Mouse (Mus musculus) forebrain, embryonic 14.5 days (tissue): ENCODE results near the gene Aph1a. TPM values are rescaled to one million over a fixed set of nuclear protein-coding genes. Genes with fewer than 3 reads are reported as not detected.

Experiments
- ATAC-seq: fragments of 200-750 bp; cut with Nextera tagmentation; 2 replicates; pipeline ENCODE4 v1.8.0; 2017; ENCODE audit warnings: mild to moderate bottlenecking, moderate library complexity
- DNase-seq: peaks from one replicate; pipeline ENCODE4 v3.0.0-alpha.2; 2015; ENCODE audit warnings: low spot score
- H3K27ac ChIP-seq: fragments of 300-500 bp; sonication (generic); 2 replicates; pipeline ENCODE4 v1.5.1; 2014; ENCODE audit warnings: low read depth, mild to moderate bottlenecking, control low read depth, low read length, moderate library complexity
- H3K27me3 ChIP-seq: fragments of 300-500 bp; sonication (generic); replicated peaks from 2 replicates; pipeline ENCODE4 v1.6.1; 2014; ENCODE audit warnings: low read length, control low read depth, mixed read lengths; ENCODE audit not compliant: control insufficient read depth, insufficient read depth
- H3K36me3 ChIP-seq: fragments of 300-500 bp; sonication (generic); 2 replicates; pipeline ENCODE4 v1.6.1; 2014; ENCODE audit warnings: low read length, control low read depth; ENCODE audit not compliant: control insufficient read depth, insufficient read depth
- H3K4me1 ChIP-seq: fragments of 300-500 bp; sonication (generic); 2 replicates; pipeline ENCODE4 v1.6.1; 2014; ENCODE audit warnings: antibody characterized with exemption, low read length, control low read depth; ENCODE audit not compliant: control insufficient read depth, insufficient read depth
- H3K4me2 ChIP-seq: fragments of 300-500 bp; sonication (generic); 2 replicates; pipeline ENCODE4 v1.6.1; 2014; ENCODE audit warnings: mild to moderate bottlenecking, control low read depth, low read length
- H3K4me3 ChIP-seq: fragments of 300-500 bp; sonication (generic); 2 replicates; pipeline ENCODE4 v1.5.1; 2014; ENCODE audit warnings: low read depth, low read length, control low read depth
- H3K9ac ChIP-seq: fragments of 300-500 bp; sonication (generic); 2 replicates; pipeline ENCODE4 v1.6.1; 2014; ENCODE audit warnings: mild to moderate bottlenecking, low read length, control low read depth, moderate library complexity
- H3K9me3 ChIP-seq: fragments of 300-500 bp; sonication (generic); replicated peaks from 2 replicates; pipeline ENCODE4 v1.6.1; 2016; ENCODE audit warnings: low read length, control low read depth, mixed read lengths; ENCODE audit not compliant: control insufficient read depth
- WGBS: fragments of 180-500 bp; shearing (Covaris S2); extraction: QIAGEN DNeasy Blood & Tissue Kit; methylation state at CpG from one replicate; pipeline ENCODE4 v1.1.7; 2014; 5-methylcytosine and 5-hydroxymethylcytosine counted together
- polyA plus RNA-seq: library from polyadenylated mRNA; unstranded; fragments of >200 nt; fragmentation: Nextera tagmentation; extraction: Ambion mirVana; gene quantifications from 2 replicates; pipeline ENCODE4 v1.2.1, GENCODE M21; 2014

Aph1a gene
- polyA plus RNA-seq, 1 experiment from 2014 or later = 51.7 TPM

- H3K9ac ChIP-seq = no peak overlapping the region
- H3K36me3 ChIP-seq = peaks cover 62% of the 10 kb centered on the region
- H3K4me1 ChIP-seq = no peaks in the 10 kb centered on the region
- 90% methylated on average over 8 of the region's 8 CpGs for WGBS
- H3K9me3 ChIP-seq = no peaks in the 10 kb centered on the region
- H3K4me2 ChIP-seq = no peak overlapping the region
- H3K4me3 ChIP-seq = no peak overlapping the region
- ATAC-seq = no peak
- no peaks in the 10 kb centered on the region for H3K27me3 ChIP-seq
- H3K27ac ChIP-seq = no peak overlapping the region
- no peak for DNase-seq
Observed at GRCm38 (mm10) chr3:95944742-95945141, 51.0 kb downstream of the Aph1a start.

DNA sequence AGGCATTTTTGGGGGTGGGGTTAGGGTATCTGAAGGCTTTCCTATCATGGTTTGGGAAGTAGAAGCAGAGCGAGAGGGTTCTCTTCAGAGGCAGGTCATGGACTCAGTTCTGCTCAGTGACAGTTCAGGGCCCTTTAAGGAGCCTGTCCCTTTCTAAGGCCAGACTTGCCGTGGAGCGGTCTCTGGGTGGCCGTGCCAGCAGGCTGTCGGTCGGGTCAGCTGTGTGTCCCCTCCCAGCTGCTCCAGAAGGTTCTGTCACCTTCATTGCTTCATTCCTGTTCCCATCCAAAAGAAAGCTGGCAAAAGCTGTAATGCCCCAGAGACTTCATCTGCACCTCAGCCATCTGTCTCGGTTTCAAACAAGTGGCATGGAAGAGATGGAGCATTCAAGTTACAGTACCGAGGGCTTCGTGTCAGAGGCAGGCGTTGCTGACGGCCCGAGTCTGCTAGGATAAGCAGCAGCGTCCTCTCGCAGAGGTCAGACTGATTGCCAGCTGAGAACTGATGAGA lies 52.0 kb downstream of the Aph1a start:
- Histone ChIP-seq H3K9ac (no peak overlapping the region), H3K4me1 (no peaks in the 10 kb centered on the region), H3K4me2 (no peak overlapping the region), H3K9me3 (no peaks in the 10 kb centered on the region), H3K27ac (no peak overlapping the region), H3K36me3 (peaks cover 51% of the 10 kb centered on the region), H3K27me3 (no peaks in the 10 kb centered on the region), H3K4me3 (no peak overlapping the region)
- DNase-seq (peak; percentile 10), ATAC-seq (no peak)
- WGBS = 82% methylated on average over 14 of the region's 14 CpGs

Other genes with a start within 250 kb of the Aph1a start
- gene Mcl1, start 235.2 kb upstream of the Aph1a start, polyA plus RNA-seq = 50.3 and 50.8 TPM in 2 replicates
- 0.13 and 0.72 TPM in 2 replicates for gene Adamtsl4, start 206.1 kb upstream of the Aph1a start, polyA plus RNA-seq
- 6.6 and 9.0 TPM in 2 replicates for gene Ecm1, start 154.4 kb upstream of the Aph1a start, polyA plus RNA-seq
- gene Tars2, start 133.8 kb upstream of the Aph1a start, polyA plus RNA-seq = 46.6 and 50.7 TPM in 2 replicates
- gene Rprd2, start 75.1 kb upstream of the Aph1a start, polyA plus RNA-seq = 14.3 and 18.4 TPM in 2 replicates
- gene Prpf3, start 38.1 kb upstream of the Aph1a start, polyA plus RNA-seq = 40.7 and 47.4 TPM in 2 replicates
- 280 and 333 TPM in 2 replicates for gene Mrps21, start 22.4 kb upstream of the Aph1a start, polyA plus RNA-seq
- 2.7 and 2.8 TPM in 2 replicates for gene Ciart, start 11.7 kb upstream of the Aph1a start, polyA plus RNA-seq
- 13.1 and 15.4 TPM in 2 replicates for gene BC028528, start 2.0 kb upstream of the Aph1a start, polyA plus RNA-seq
- 15.5 and 19.9 TPM in 2 replicates for gene Car14, start 10.7 kb downstream of the Aph1a start, polyA plus RNA-seq
- gene Anp32e, start 35.3 kb downstream of the Aph1a start, polyA plus RNA-seq = 49.1 and 50.0 TPM in 2 replicates
- gene Plekho1, start 102.0 kb downstream of the Aph1a start, polyA plus RNA-seq = 67.4 and 75.6 TPM in 2 replicates
- 48.3 and 54.8 TPM in 2 replicates for gene Vps45, start 164.5 kb downstream of the Aph1a start, polyA plus RNA-seq
- gene Otud7b, start 210.6 kb downstream of the Aph1a start, polyA plus RNA-seq = 4.0 and 4.4 TPM in 2 replicates